Mouse (Mus musculus): Measurements from ENCODE around the gene Hist1h2ba. TPM values are rescaled to one million over a fixed set of nuclear protein-coding genes. Genes with fewer than 3 reads are reported as not detected.

The Hist1h2ba gene
- polyA plus RNA-seq, 1 experiment from 2014 or later = not detected

GRCm38 (mm10) chr13:23940291-23940690, 6.3 kb upstream of the Hist1h2ba start:
- no peak overlapping the region for H3K4me3 ChIP-seq (ENCODE audit: low read length)
- no peaks in the 10 kb centered on the region for H3K27me3 ChIP-seq (ENCODE audit: control insufficient read depth, insufficient read depth, low read length)
- no peak overlapping the region for H3K9ac ChIP-seq (ENCODE audit: low read depth, low read length)
- WGBS = 60% methylated on average over 6 of the region's 6 CpGs
- H3K27ac ChIP-seq (ENCODE audit: low read depth, low read length) = no peak overlapping the region
- ATAC-seq (ENCODE audit: low FRiP score, low TSS enrichment) = no peak
- no peaks in the 10 kb centered on the region for H3K9me3 ChIP-seq (ENCODE audit: control insufficient read depth, low read length)
- no peaks in the 10 kb centered on the region for H3K4me1 ChIP-seq (ENCODE audit: control insufficient read depth, insufficient read depth, low read length)
- H3K4me2 ChIP-seq (replicated peaks; ENCODE audit: low read depth, low read length) = no peak overlapping the region
- no peaks in the 10 kb centered on the region for H3K36me3 ChIP-seq (ENCODE audit: control insufficient read depth, insufficient read depth, low read length)

- Histone ChIP-seq H3K4me2 (replicated peaks; ENCODE audit: low read depth, low read length) (no peak overlapping the region), H3K27ac (ENCODE audit: low read depth, low read length) (no peak overlapping the region), H3K4me3 (ENCODE audit: low read length) (no peak overlapping the region), H3K4me1 (ENCODE audit: control insufficient read depth, insufficient read depth, low read length) (no peaks in the 10 kb centered on the region), H3K27me3 (ENCODE audit: control insufficient read depth, insufficient read depth, low read length) (no peaks in the 10 kb centered on the region), H3K36me3 (ENCODE audit: control insufficient read depth, insufficient read depth, low read length) (no peaks in the 10 kb centered on the region), H3K9ac (ENCODE audit: low read depth, low read length) (no peak overlapping the region), H3K9me3 (ENCODE audit: control insufficient read depth, low read length) (no peaks in the 10 kb centered on the region)
- 93% methylated on average over 1 of the region's 1 CpGs for WGBS
- no peak for ATAC-seq (ENCODE audit: low FRiP score, low TSS enrichment)
Measured at GRCm38 (mm10) chr13:23938699-23939098, 4.7 kb upstream of the Hist1h2ba start.

GRCm38 (mm10) chr13:23934211-23934520, 210 bp upstream of the Hist1h2ba start, which contains the start of gene Hist1h2aa:
Gene Hist1h2aa (plus strand): TSS chr13:23934462.
- H3K9me3 ChIP-seq (ENCODE audit: control insufficient read depth, low read length) = no peaks in the 10 kb centered on the region
- H3K4me2 ChIP-seq (replicated peaks; ENCODE audit: low read depth, low read length) = no peak within 1 kb of the TSS
- no peak within 1 kb of the TSS for H3K9ac ChIP-seq (ENCODE audit: low read depth, low read length)
- no peak for ATAC-seq (ENCODE audit: low FRiP score, low TSS enrichment)
- no peaks in the 10 kb centered on the region for H3K36me3 ChIP-seq (ENCODE audit: control insufficient read depth, insufficient read depth, low read length)
- no peak within 1 kb of the TSS for H3K27ac ChIP-seq (ENCODE audit: low read depth, low read length)
- WGBS = 92% methylated on average over 10 of the region's 10 CpGs
- H3K4me1 ChIP-seq (ENCODE audit: control insufficient read depth, insufficient read depth, low read length) = no peaks in the 10 kb centered on the region
- no peak within 1 kb of the TSS for H3K4me3 ChIP-seq (ENCODE audit: low read length)
- no peaks in the 10 kb centered on the region for H3K27me3 ChIP-seq (ENCODE audit: control insufficient read depth, insufficient read depth, low read length)

- H3K4me2 ChIP-seq (replicated peaks; ENCODE audit: low read depth, low read length) = no peak overlapping the region
- no peaks in the 10 kb centered on the region for H3K4me1 ChIP-seq (ENCODE audit: control insufficient read depth, insufficient read depth, low read length)
- no peaks in the 10 kb centered on the region for H3K36me3 ChIP-seq (ENCODE audit: control insufficient read depth, insufficient read depth, low read length)
- no peak overlapping the region for H3K9ac ChIP-seq (ENCODE audit: low read depth, low read length)
- no peaks in the 10 kb centered on the region for H3K27me3 ChIP-seq (ENCODE audit: control insufficient read depth, insufficient read depth, low read length)
- 76% methylated on average over 11 of the region's 11 CpGs for WGBS
- ATAC-seq (ENCODE audit: low FRiP score, low TSS enrichment) = no peak
- no peak overlapping the region for H3K27ac ChIP-seq (ENCODE audit: low read depth, low read length)
- H3K9me3 ChIP-seq (ENCODE audit: control insufficient read depth, low read length) = no peaks in the 10 kb centered on the region
- H3K4me3 ChIP-seq (ENCODE audit: low read length) = no peak overlapping the region
Measured at GRCm38 (mm10) chr13:23930904-23931303, 3.1 kb downstream of the Hist1h2ba start.

- Histone ChIP-seq H3K27ac (ENCODE audit: low read depth, low read length) (no peak overlapping the region), H3K9ac (ENCODE audit: low read depth, low read length) (no peak overlapping the region), H3K4me2 (replicated peaks; ENCODE audit: low read depth, low read length) (no peak overlapping the region), H3K4me1 (ENCODE audit: control insufficient read depth, insufficient read depth, low read length) (no peaks in the 10 kb centered on the region), H3K27me3 (ENCODE audit: control insufficient read depth, insufficient read depth, low read length) (no peaks in the 10 kb centered on the region), H3K36me3 (ENCODE audit: control insufficient read depth, insufficient read depth, low read length) (no peaks in the 10 kb centered on the region), H3K4me3 (ENCODE audit: low read length) (no peak overlapping the region), H3K9me3 (ENCODE audit: control insufficient read depth, low read length) (no peaks in the 10 kb centered on the region)
- no peak for ATAC-seq (ENCODE audit: low FRiP score, low TSS enrichment)
- 85% methylated on average over 9 of the region's 9 CpGs for WGBS
Measured at GRCm38 (mm10) chr13:23930461-23930860, 3.5 kb downstream of the Hist1h2ba start.

- Histone ChIP-seq H3K36me3 (ENCODE audit: control insufficient read depth, insufficient read depth, low read length) (no peaks in the 10 kb centered on the region), H3K4me3 (ENCODE audit: low read length) (no peak overlapping the region), H3K4me1 (ENCODE audit: control insufficient read depth, insufficient read depth, low read length) (no peaks in the 10 kb centered on the region), H3K9ac (ENCODE audit: low read depth, low read length) (no peak overlapping the region), H3K27me3 (ENCODE audit: control insufficient read depth, insufficient read depth, low read length) (no peaks in the 10 kb centered on the region), H3K4me2 (replicated peaks; ENCODE audit: low read depth, low read length) (no peak overlapping the region), H3K27ac (ENCODE audit: low read depth, low read length) (no peak overlapping the region), H3K9me3 (ENCODE audit: control insufficient read depth, low read length) (no peaks in the 10 kb centered on the region)
- ATAC-seq (ENCODE audit: low FRiP score, low TSS enrichment) = no peak
- 48% methylated on average over 3 of the region's 3 CpGs for WGBS
Measured at GRCm38 (mm10) chr13:23928637-23929036, 5.3 kb downstream of the Hist1h2ba start.

GRCm38 (mm10) chr13:23925792-23926191, 8.2 kb downstream of the Hist1h2ba start:
- Histone ChIP-seq H3K36me3 (ENCODE audit: control insufficient read depth, insufficient read depth, low read length) (no peaks in the 10 kb centered on the region), H3K4me1 (ENCODE audit: control insufficient read depth, insufficient read depth, low read length) (no peaks in the 10 kb centered on the region), H3K4me3 (ENCODE audit: low read length) (no peak overlapping the region), H3K9me3 (ENCODE audit: control insufficient read depth, low read length) (no peaks in the 10 kb centered on the region), H3K9ac (ENCODE audit: low read depth, low read length) (no peak overlapping the region), H3K27me3 (ENCODE audit: control insufficient read depth, insufficient read depth, low read length) (no peaks in the 10 kb centered on the region), H3K4me2 (replicated peaks; ENCODE audit: low read depth, low read length) (no peak overlapping the region), H3K27ac (ENCODE audit: low read depth, low read length) (no peak overlapping the region)
- whole genome bisulfite sequencing = 75% methylated on average over 2 of the region's 2 CpGs
- ATAC-seq (ENCODE audit: low FRiP score, low TSS enrichment) = no peak

GRCm38 (mm10) chr13:23917674-23918073, 16.3 kb downstream of the Hist1h2ba start:
- no peak for ATAC-seq (ENCODE audit: low FRiP score, low TSS enrichment)
- Histone ChIP-seq H3K4me1 (ENCODE audit: control insufficient read depth, insufficient read depth, low read length) (peaks cover 24% of the 10 kb centered on the region), H3K36me3 (ENCODE audit: control insufficient read depth, insufficient read depth, low read length) (no peaks in the 10 kb centered on the region), H3K9me3 (ENCODE audit: control insufficient read depth, low read length) (no peaks in the 10 kb centered on the region), H3K4me3 (ENCODE audit: low read length) (no peak overlapping the region), H3K4me2 (replicated peaks; ENCODE audit: low read depth, low read length) (no peak overlapping the region), H3K27ac (ENCODE audit: low read depth, low read length) (no peak overlapping the region), H3K9ac (ENCODE audit: low read depth, low read length) (no peak overlapping the region), H3K27me3 (ENCODE audit: control insufficient read depth, insufficient read depth, low read length) (no peaks in the 10 kb centered on the region)
- 76% methylated on average over 4 of the region's 4 CpGs for WGBS

- H3K9me3 ChIP-seq (ENCODE audit: control insufficient read depth, low read length) = no peaks in the 10 kb centered on the region
- H3K36me3 ChIP-seq (ENCODE audit: control insufficient read depth, insufficient read depth, low read length) = no peaks in the 10 kb centered on the region
- H3K4me3 ChIP-seq (ENCODE audit: low read length) = no peak overlapping the region
- H3K27me3 ChIP-seq (ENCODE audit: control insufficient read depth, insufficient read depth, low read length) = no peaks in the 10 kb centered on the region
- H3K4me1 ChIP-seq (ENCODE audit: control insufficient read depth, insufficient read depth, low read length) = peaks cover 24% of the 10 kb centered on the region
- peak; percentile 75 for ATAC-seq (ENCODE audit: low FRiP score, low TSS enrichment)
- no peak overlapping the region for H3K4me2 ChIP-seq (replicated peaks; ENCODE audit: low read depth, low read length)
- H3K9ac ChIP-seq (ENCODE audit: low read depth, low read length) = no peak overlapping the region
- H3K27ac ChIP-seq (ENCODE audit: low read depth, low read length) = no peak overlapping the region
- WGBS = 72% methylated on average over 1 of the region's 1 CpGs
Measured at GRCm38 (mm10) chr13:23916132-23916531, 17.8 kb downstream of the Hist1h2ba start.

Data from kidney, embryonic 14.5 days (tissue).